Mouse (Mus musculus) A20 (cell line): ENCODE measurements at regions not wholly inside any gene's neighbourhood (a gene's known extent, or its start where the extent isn't known, plus 50 kb on each side); places are given as distances from the start of the nearest gene placed in this dataset.
"Not testable (repeated sequence)": the region's sequence is repeated elsewhere in the genome, so short reads cannot be mapped to it uniquely, and the experiment has no call there.

ENCODE experiments used
- DNase-seq: peaks from one replicate; pipeline ENCODE4 v3.0.0-alpha.2; 2011; ENCODE audit warnings: low read depth, low spot score

GRCm38 (mm10) chr5:149815879-149816278 is 137.8 kb downstream of the B3glct start:
- DNase-seq: peak; percentile 24

- DNase-seq: no peak
Observed at GRCm38 (mm10) chr5:149818812-149819211, 140.8 kb downstream of the B3glct start.

- no peak for DNase-seq
Observed at GRCm38 (mm10) chr5:149823821-149824220, 145.8 kb downstream of the B3glct start.

GRCm38 (mm10) chr5:149827599-149827998 is 149.6 kb downstream of the B3glct start:
- peak; percentile 28 for DNase-seq

- DNase-seq: peak; percentile 84
Observed at GRCm38 (mm10) chr5:149831122-149831861, 153.3 kb downstream of the B3glct start.

- no peak for DNase-seq
Observed at GRCm38 (mm10) chr5:149837379-149837778, 159.3 kb downstream of the B3glct start.

- no peak for DNase-seq
Observed at GRCm38 (mm10) chr5:149842491-149842890, 164.5 kb downstream of the B3glct start.

- DNase-seq: no peak
Observed at GRCm38 (mm10) chr5:149843310-149843709, 165.3 kb downstream of the B3glct start.

GRCm38 (mm10) chr5:149845256-149845655 is 167.2 kb downstream of the B3glct start:
- DNase-seq: no peak

GRCm38 (mm10) chr5:149848465-149848864 is 170.0 kb upstream of the Rxfp2 start:
- DNase-seq: no peak

GRCm38 (mm10) chr5:149851011-149851410 is 167.5 kb upstream of the Rxfp2 start:
- DNase-seq: peak; percentile 74

GRCm38 (mm10) chr5:149852516-149852915 is 166.0 kb upstream of the Rxfp2 start:
- peak; percentile 82 for DNase-seq

GRCm38 (mm10) chr5:149856101-149856500 is 162.4 kb upstream of the Rxfp2 start:
- DNase-seq: no peak

- DNase-seq: no peak
Observed at GRCm38 (mm10) chr5:149857019-149857418, 161.5 kb upstream of the Rxfp2 start.

- DNase-seq: peak; percentile 31
Observed at GRCm38 (mm10) chr5:149861489-149861962, 156.9 kb upstream of the Rxfp2 start.

- no peak for DNase-seq
Observed at GRCm38 (mm10) chr5:149867926-149868325, 150.5 kb upstream of the Rxfp2 start.

GRCm38 (mm10) chr5:149869441-149869840 is 149.0 kb upstream of the Rxfp2 start:
- DNase-seq: no peak

- DNase-seq: no peak
Observed at GRCm38 (mm10) chr5:149870596-149870995, 147.9 kb upstream of the Rxfp2 start.

- no peak for DNase-seq
Observed at GRCm38 (mm10) chr5:149871521-149871920, 147.0 kb upstream of the Rxfp2 start.

GRCm38 (mm10) chr5:149873482-149874002 is 144.9 kb upstream of the Rxfp2 start:
- no peak for DNase-seq

- peak; percentile 17 for DNase-seq
Observed at GRCm38 (mm10) chr5:149874342-149874741, 144.1 kb upstream of the Rxfp2 start.

- DNase-seq: not testable (repeated sequence)
Observed at GRCm38 (mm10) chr5:149892453-149892852, 126.0 kb upstream of the Rxfp2 start.

- no peak for DNase-seq
Observed at GRCm38 (mm10) chr5:149906927-149907326, 111.5 kb upstream of the Rxfp2 start.
